Comparison of ENCODE assay signal across 9 mouse cellular contexts in the genomic region with DNA sequence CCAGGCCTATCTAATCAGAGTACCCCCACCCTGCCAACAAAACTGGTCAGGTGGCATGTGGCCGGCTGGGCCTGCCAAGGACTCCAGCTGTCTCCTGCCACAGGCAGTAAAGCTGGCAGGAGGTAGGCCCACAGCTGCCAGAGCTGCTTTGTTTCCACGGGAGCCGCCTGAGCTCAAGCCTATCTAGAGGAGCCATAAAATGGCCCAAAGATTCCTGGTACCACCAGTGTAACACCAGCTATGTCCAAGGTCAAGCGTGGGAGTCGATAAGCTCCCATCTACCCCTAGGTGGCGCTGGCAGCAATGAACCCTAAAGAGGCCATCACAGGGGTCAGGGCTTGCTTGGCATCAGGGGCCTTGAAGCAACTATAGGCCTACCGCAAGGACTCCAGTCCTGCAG. TPM values are rescaled to one million over a fixed set of nuclear protein-coding genes. Genes with fewer than 3 reads are reported as not detected.
DNase-seq lines count a peak whose midpoint lies in the region; ATAC-seq lines count a peak whose summit lies in the region.
"Had no signal": no experiment of that assay in that cellular context is flagged by ENCODE, and none has a peak within 500 bp of the region (broad histone marks: within the 10 kb centered on the region; RNA-seq: fewer than 3 reads in every experiment).

No protein-coding gene starts in this region.

- H3K4me1 ChIP-seq in heart, embryonic 12.5 days (replicated peaks): peaks cover 8% of the 10 kb centered on the region; the same call in 1 of the 2 replicates
- no peaks in the 10 kb centered on the region for H3K4me1 ChIP-seq in limb, embryonic 11.5 days (ENCODE audit: control insufficient read depth, insufficient read depth, low read length)

- no peak overlapping the region for H3K4me2 ChIP-seq in heart, embryonic 12.5 days
- H3K4me2 ChIP-seq in limb, embryonic 11.5 days (ENCODE audit: low read depth, severe bottlenecking): no peak overlapping the region
- H3K4me2 ChIP-seq: neural tube, embryonic 13.5 days had no signal

- H3K9me3 ChIP-seq in heart, embryonic 12.5 days (replicated peaks): peaks cover 6% of the 10 kb centered on the region; the same call in 1 of the 2 replicates
- no peaks in the 10 kb centered on the region for H3K9me3 ChIP-seq in limb, embryonic 11.5 days (ENCODE audit: control insufficient read depth, low read length)
- H3K9me3 ChIP-seq: neural tube, embryonic 13.5 days had no signal

- H3K27me3 ChIP-seq in heart, embryonic 12.5 days (replicated peaks): no peaks in the 10 kb centered on the region
- H3K27me3 ChIP-seq in limb, embryonic 11.5 days (ENCODE audit: control insufficient read depth, insufficient read depth, low read length): no peaks in the 10 kb centered on the region
- H3K27me3 ChIP-seq: neural tube, embryonic 13.5 days had no signal

- DNase-seq in right cerebral cortex, postnatal 4 days: peak; percentile 36
- DNase-seq in right cerebral cortex, postnatal 14 days: no peak
- peak; percentile 26 for DNase-seq in brain, adult 2 months (ENCODE audit: low read depth, low spot score)
- peak; percentile 58 for DNase-seq in limb, embryonic 11.5 days (ENCODE audit: low spot score)
- peak; percentile 74 for DNase-seq in retina, embryonic 14.5 days (ENCODE audit: low spot score)
- no peak for DNase-seq in left cerebral cortex, postnatal 36 days (ENCODE audit: low spot score in 2 of 2)
- no peak for DNase-seq in left cerebral cortex, postnatal 14 days (ENCODE audit: low spot score in 2 of 2)

- no peak overlapping the region for H3K4me3 ChIP-seq in heart, embryonic 12.5 days
- no peak overlapping the region for H3K4me3 ChIP-seq in limb, embryonic 11.5 days (ENCODE audit: low read depth, low read length)
- H3K4me3 ChIP-seq: neural tube, embryonic 13.5 days had no signal

- intact Hi-C loops in left cerebral cortex, postnatal 36 days (cut with DNase I): no loop called here
- intact Hi-C loops in left cerebral cortex, postnatal 14 days (cut with DNase I): loop anchor here (5.0 kb wide), 1 partner anchor 44 kb away; no protein-coding TSS in a partner anchor

- H3K36me3 ChIP-seq in heart, embryonic 12.5 days: peaks cover 12% of the 10 kb centered on the region
- no peaks in the 10 kb centered on the region; the same call in 1 of the 2 replicates for H3K36me3 ChIP-seq in limb, embryonic 11.5 days (ENCODE audit: control insufficient read depth, insufficient read depth, low read length)
- H3K36me3 ChIP-seq: neural tube, embryonic 13.5 days had no signal

- no peak overlapping the region for H3K9ac ChIP-seq in heart, embryonic 12.5 days
- H3K9ac ChIP-seq in limb, embryonic 11.5 days (ENCODE audit: low read length): no peak overlapping the region
- H3K9ac ChIP-seq: neural tube, embryonic 13.5 days had no signal

- 0 out of 2 replicates have a peak, but pooled peaks have one; percentile 26 for ATAC-seq in heart, embryonic 12.5 days (ENCODE audit: insufficient number of reproducible peaks, low FRiP score)
- ATAC-seq in limb, embryonic 11.5 days (ENCODE audit: insufficient number of reproducible peaks, low FRiP score, low TSS enrichment, low read depth): no peak

- WGBS in heart, embryonic 12.5 days: 65% methylated on average over 7 of the region's 7 CpGs
- WGBS in limb, embryonic 11.5 days: 67% methylated on average over 7 of the region's 7 CpGs

- H3K27ac ChIP-seq in heart, embryonic 12.5 days (ENCODE audit: poor library complexity, severe bottlenecking): no peak overlapping the region
- H3K27ac ChIP-seq in limb, embryonic 11.5 days (replicated peaks; ENCODE audit: low read depth, low read length): no peak overlapping the region
- H3K27ac ChIP-seq: neural tube, embryonic 13.5 days had no signal

RNA-seq across cellular contexts. Expression of gene Lama5, which starts 17.8 kb away (rescaled TPM):
- 31.7 and 38.1 TPM in 2 replicates for polyA plus RNA-seq in heart, embryonic 12.5 days (2016; fragmentation: Nextera tagmentation; extraction: Ambion mirVana)
- polyA plus RNA-seq in limb, embryonic 11.5 days (2014; fragmentation: Nextera tagmentation; extraction: Ambion mirVana): 12.5 and 14.1 TPM in 2 replicates
- 1 to 10 TPM; 6.3 to 7.2 TPM for total RNA-seq in left cerebral cortex, postnatal 36 days (2021)
- total RNA-seq in left cerebral cortex, postnatal 14 days (2021): 1 to 10 TPM; 8.0 to 9.7 TPM

RNA-seq across cellular contexts. Expression of gene Adrm1, which starts 36.6 kb away (rescaled TPM):
- 150 and 154 TPM in 2 replicates for polyA plus RNA-seq in heart, embryonic 12.5 days (2016; fragmentation: Nextera tagmentation; extraction: Ambion mirVana)
- 187 and 191 TPM in 2 replicates for polyA plus RNA-seq in limb, embryonic 11.5 days (2014; fragmentation: Nextera tagmentation; extraction: Ambion mirVana)
- 100 to 1,000 TPM in 1 of 2 experiments, 10 to 100 TPM in 1; 95.4 to 105 TPM for total RNA-seq in left cerebral cortex, postnatal 36 days (2021)
- 100 to 1,000 TPM; 104 to 109 TPM for total RNA-seq in left cerebral cortex, postnatal 14 days (2021)

RNA-seq across cellular contexts. Expression of gene Rps21, which starts 49.3 kb away (rescaled TPM):
- 336 and 349 TPM in 2 replicates for polyA plus RNA-seq in heart, embryonic 12.5 days (2016; fragmentation: Nextera tagmentation; extraction: Ambion mirVana)
- 641 and 643 TPM in 2 replicates for polyA plus RNA-seq in limb, embryonic 11.5 days (2014; fragmentation: Nextera tagmentation; extraction: Ambion mirVana)
- 100 to 1,000 TPM; 622 to 695 TPM for total RNA-seq in left cerebral cortex, postnatal 36 days (2021)
- total RNA-seq in left cerebral cortex, postnatal 14 days (2021): 100 to 1,000 TPM; 565 to 568 TPM

Comparison
In these comparisons a context has a peak if more than half of its experiments do, and no peak if none do; other contexts are left out.
1. DNase-seq: peak in right cerebral cortex, postnatal 4 days (single experiment), brain, adult 2 months (single experiment), limb, embryonic 11.5 days (single experiment) and retina, embryonic 14.5 days (single experiment); none in right cerebral cortex, postnatal 14 days (single experiment), left cerebral cortex, postnatal 36 days (0 of 2) and left cerebral cortex, postnatal 14 days (0 of 2).